Mouse (Mus musculus) liver, adult (tissue): Measurements from ENCODE around the gene Dag1.

Experiments
- GATA4 ChIP-seq: IDR thresholded peaks from 2 replicates; pipeline ENCODE4 v1.6.1; 2014; ENCODE audit warnings: mild to moderate bottlenecking, low read length; ENCODE audit not compliant: insufficient replicate concordance

Dag1 gene

DNA sequence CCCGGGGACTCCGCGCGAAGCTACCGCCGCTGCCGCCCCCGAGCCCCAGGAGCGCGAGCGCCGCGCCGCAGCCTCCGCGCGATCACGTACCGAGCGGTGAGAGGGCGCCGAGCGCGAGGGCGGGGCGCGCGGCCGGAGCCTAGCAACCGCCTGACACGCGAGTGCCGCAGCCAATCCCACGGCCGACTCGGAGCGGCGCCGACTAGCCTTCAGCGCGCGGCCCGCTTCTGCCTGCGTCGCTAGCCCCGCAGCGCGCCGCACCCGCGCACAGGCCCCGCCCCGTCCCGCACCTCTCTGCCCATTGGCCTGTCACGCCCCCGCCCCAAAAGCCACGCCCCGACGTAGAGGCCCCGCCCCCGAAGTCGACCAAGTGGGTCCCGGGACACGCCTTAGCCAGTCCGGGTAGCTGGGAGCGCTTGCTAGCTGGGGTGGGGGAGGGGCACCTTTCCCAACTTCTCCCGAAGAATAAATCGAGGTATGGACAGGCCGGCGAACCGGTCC lies at the start of gene Dag1:
Gene Dag1 (minus strand): TSS at position 269 of the 501 bp plus-strand sequence.
- TF ChIP-seq GATA4, result no peak

GRCm38 (mm10) chr9:108308141-108308540 lies 44.4 kb upstream of the Dag1 start:
- no peak for TF ChIP-seq GATA4

DNA sequence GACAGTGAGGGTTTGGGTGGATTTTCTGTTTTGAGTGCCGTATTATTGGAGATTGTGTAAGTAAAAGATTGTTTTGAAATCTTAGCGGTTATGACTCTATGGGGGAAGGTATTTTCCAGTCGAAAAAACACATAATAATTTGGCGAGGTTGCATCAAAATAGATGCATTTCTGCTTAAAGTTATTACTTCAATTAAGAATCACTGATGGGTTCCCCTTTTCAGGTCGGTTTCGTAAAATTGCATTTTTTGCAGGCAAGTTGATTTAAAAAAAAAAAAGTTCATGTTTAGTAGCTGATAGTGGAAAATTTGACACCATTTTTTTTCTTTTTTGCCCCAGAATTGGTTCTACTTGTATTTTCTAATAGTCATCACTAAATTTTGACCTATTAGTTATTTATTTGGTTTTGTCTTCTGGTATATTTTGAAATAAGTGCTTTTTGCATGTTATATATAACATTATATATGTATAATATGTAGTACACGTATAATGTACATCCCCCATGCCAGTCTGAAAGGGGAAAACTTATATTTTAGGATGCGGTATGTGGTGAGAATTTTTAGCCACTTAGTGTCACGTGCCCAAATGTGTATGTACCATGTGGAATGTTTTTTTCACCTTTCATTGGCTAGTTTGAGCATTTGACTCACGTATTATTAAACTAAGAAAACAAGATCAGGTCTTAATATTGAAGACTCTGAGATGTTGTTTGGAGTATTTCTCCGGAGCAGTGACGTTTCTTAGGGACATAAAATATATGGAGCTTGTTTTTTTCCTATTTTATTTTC lies 43.5 kb upstream of the Dag1 start:
- TF ChIP-seq GATA4, result no peak

DNA sequence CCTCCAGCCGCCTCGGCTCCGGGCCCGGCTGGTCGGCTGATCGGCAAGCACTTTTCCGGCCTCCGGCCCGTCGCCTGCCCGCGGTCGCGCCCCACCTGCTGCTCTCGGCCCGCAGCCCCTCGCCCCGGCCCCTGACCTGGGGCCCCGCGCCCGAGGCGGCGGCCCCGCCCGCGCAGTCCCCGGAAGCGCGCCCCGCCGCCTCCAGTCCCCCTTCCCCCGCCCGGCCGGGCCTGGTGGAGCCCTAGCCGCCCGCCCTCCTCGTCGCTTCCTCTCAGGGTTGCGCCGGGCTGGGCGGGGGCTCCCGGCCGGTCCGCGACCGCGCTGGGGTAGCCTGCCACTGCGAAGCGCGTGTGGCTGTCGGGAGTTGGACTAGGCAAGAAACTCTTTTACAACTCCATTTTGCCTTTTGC lies 42.8 kb upstream of the Dag1 start:
- no peak for TF ChIP-seq GATA4

DNA sequence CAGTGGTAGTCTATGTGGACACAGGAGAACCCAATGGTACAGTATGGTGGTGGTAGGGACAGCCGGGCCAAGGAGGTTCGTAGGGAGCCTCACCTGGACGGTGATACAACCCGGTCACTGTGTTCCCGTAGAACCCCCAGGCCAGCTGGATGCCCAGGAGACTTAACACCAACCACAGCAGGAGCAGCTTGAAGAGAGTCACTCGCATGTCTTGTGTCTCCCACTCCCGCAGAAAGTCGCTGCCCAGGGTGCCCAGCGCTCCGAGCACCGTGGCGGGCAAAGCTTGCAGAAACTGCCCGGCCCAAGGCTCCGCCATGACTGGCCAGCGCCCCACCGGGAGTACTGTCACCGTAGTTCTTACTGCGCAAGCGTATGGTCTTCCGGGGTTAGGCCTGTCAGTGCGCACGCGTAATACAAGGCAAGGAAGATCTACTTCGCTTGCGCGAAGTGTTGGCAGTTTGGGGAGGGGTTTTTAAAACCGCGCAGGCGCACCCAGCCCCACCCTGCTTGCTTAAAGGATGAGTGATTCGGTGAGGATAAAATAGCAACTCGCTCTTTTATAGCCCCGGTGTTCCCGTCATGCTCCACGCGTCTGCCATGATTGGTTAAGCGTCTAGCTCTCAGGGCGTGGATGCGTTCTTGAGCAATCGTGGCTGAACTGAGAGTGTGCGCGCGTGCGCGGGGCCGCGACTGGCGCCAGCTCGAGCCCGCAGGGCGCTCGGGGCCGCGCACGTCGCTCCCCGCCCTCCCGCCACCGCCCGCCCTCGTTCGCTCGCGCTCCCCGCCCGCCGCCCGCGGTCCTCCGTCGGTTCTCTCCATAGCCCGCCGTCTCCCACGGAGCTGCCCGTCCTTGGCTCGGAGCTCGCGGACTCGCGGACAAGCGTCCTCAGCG lies 42.1 kb upstream of the Dag1 start, which contains the start of the genes Rhoa and Tcta:
Gene Rhoa (plus strand): TSS at position 501 of the 892 bp plus-strand sequence.
Gene Tcta (minus strand): TSS at position 532 of the 892 bp plus-strand sequence.
- TF ChIP-seq GATA4, result no peak

DNA sequence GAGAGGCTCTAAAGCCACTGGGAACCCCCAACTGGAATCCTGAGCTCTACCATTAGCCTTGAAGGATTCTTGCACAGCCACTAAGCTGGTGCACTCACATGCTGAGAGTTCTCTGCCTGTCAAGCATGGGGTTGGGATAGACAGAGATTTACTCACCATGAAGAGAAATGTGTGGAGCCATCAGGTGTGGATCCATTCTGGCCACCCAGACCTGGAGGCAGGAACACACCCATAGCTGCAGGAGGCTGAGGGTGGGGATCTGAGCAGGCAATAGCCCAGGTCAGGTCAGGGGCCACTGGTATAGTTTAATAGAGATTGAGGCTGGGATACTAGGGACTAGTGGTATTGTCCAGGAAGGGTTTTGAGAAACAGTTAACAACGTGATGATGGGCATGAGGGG lies 41.4 kb upstream of the Dag1 start:
- TF ChIP-seq GATA4, result no peak

- TF ChIP-seq GATA4, result no peak
These were observed 41.0 kb upstream of the Dag1 start for GRCm38 (mm10) chr9:108304716-108305115.

- no peak for TF ChIP-seq GATA4
These were observed 38.1 kb upstream of the Dag1 start for GRCm38 (mm10) chr9:108301853-108302252.

- TF ChIP-seq GATA4, result no peak
These were observed 32.9 kb upstream of the Dag1 start, which contains the start of gene Amt for GRCm38 (mm10) chr9:108296453-108297355. Gene Amt, plus strand, starts transcription at chr9:108296853.

DNA sequence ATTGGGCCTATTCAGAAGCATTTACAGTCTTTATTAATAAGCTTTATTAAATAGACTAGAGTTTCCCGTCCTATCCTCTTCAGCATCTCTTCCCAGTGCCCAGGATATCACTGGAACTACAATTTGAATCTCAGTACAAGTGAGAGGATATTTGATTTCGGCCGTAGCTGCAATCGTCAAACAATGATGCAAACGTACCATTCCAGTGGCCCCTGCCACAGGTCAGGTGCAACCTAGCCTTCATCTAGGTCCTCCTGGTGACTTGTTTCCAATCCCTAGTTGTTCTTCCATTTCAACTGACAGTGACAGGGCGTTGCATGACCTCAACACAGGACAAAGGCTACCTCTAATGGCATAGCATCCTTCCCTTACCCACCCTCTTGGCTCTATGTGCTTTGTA lies 27.0 kb upstream of the Dag1 start:
- TF ChIP-seq GATA4, result no peak

DNA sequence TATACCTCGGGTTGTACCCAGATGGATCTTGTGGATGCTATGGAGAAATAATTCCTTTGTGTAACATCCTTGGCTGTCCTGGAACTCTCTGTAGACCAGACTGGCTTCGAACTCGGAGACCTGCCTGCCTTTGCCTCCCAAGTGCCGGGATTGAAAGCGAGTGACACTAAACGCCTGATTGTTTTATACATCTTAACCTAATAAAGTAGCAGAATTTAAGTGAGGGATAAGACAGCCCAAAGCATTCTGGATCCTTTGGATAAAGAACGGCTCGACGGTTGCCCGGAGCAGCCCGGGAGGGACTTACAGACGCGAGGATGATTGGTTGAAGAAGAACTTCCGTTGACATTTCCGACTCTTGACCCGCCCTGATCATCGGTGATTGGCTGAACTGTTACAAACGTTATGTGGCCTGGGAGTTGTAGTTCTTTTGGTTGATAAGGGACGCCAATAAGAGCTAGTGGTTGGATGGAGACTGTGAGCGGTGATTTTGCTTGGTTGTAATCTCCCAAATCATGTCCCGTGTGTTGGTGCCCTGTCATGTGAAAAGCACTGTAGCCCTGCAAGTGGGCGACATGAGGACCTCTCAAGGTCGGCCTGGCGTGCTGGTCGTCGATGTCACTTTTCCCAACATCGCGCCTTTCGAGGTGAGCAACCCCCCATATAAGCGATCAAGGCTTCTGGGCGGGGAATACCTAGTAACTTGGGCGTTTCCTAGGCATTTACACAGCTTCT lies 26.4 kb upstream of the Dag1 start, which contains the start of gene Nicn1:
Gene Nicn1 (plus strand): TSS at position 414 of the 735 bp plus-strand sequence.
- TF ChIP-seq GATA4, result peak; percentile 16; the same call in 1 of the 2 replicates

- TF ChIP-seq GATA4, result no peak
These were observed 25.6 kb upstream of the Dag1 start for GRCm38 (mm10) chr9:108289347-108289746.

- no peak for TF ChIP-seq GATA4
These were observed 20.7 kb upstream of the Dag1 start for GRCm38 (mm10) chr9:108284410-108284809.
